Mouse (Mus musculus) heart, adult 11 months (tissue): Measurements from ENCODE around the gene Nmnat3.

Experiments
- DNase-seq: peaks from one replicate; pipeline ENCODE4 v3.0.0; 2022

Nmnat3 gene

DNA sequence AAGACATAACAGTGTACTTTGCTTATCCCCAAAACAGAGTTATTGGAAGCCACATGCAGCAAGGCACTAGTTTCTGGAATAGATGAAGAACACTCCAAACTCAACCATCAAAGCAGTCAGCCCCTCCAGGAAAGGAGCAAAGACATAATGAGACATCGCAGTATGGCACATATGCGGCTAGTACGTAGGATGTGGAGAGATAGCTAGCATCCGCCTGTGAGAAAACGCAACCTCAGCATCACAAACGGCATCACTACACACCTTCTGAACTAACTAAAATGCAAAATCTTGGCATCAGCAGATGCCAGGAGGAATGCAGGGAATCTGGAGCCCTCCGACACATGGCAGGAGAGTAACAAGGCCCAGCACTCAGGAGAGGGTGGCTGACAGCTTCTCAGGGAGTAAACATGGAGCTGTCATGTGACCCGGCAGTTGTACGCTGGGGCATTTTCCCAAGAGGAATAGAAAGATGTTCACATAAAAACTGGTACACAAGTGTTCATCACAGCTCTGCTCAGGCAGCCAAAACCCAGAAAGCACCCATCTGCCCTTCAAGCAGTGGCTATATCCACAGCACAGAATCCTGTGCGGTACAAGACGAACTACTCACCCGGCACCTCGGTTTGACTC is 80.2 kb downstream of the Nmnat3 start:
- peak; percentile 69 for DNase-seq

GRCm38 (mm10) chr9:98369707-98370106 is 82.5 kb downstream of the Nmnat3 start:
- DNase-seq = peak; percentile 63

- peak; percentile 75 for DNase-seq
Observed at GRCm38 (mm10) chr9:98373358-98373757, 86.1 kb downstream of the Nmnat3 start.

DNA sequence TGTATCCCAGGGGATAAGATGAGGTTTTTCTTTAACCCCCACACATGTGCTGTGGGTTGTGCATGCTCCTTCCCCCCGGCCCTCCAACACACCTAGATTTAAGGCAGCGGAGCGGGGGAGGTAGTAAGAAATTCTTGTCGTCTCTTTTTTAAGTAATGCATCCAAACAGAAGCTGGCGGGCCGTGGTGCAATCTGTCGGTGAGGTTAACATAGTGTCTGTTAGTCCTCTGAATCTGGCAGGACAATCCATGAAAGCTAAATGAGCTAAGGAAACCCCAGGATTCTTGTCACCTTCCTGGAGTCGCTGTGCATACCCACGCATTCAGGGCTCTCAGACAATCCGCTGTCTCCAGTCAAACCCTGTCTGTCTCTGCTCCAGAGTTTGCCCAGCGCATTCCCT is 87.7 kb downstream of the Nmnat3 start:
- DNase-seq = peak; percentile 73

- peak; percentile 65 for DNase-seq
Observed at GRCm38 (mm10) chr9:98375329-98376170, 88.3 kb downstream of the Nmnat3 start.

DNA sequence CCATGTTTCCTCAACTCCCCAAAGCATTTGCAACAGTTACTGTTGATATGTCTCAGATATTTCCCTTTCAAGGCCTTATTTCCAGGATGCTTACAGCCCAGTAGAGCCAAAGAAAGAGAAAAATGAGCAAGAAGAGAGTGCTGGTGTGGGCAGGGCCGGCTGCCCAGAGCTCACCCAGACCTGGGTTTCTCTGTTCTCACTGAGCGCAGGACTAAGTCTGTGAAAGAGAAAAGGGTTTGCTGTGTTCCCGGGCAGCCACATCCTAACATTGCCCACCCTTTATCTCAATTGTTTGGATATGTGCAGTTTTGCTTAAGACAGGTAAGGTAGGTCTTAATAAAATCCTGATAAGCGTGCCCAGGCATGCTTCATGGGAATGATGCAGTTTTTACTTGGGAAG is 92.5 kb downstream of the Nmnat3 start:
- DNase-seq = peak; percentile 66

GRCm38 (mm10) chr9:98380593-98380992 is 93.4 kb downstream of the Nmnat3 start:
- peak; percentile 64 for DNase-seq

GRCm38 (mm10) chr9:98387741-98388632 is 100.8 kb downstream of the Nmnat3 start:
- DNase-seq = peak; percentile 93

- no peak for DNase-seq
Observed at GRCm38 (mm10) chr9:98388633-98388965, 101.4 kb downstream of the Nmnat3 start.

GRCm38 (mm10) chr9:98393496-98393895 is 106.3 kb downstream of the Nmnat3 start:
- peak; percentile 61 for DNase-seq

- no peak for DNase-seq
Observed at GRCm38 (mm10) chr9:98397211-98397610, 110.0 kb downstream of the Nmnat3 start.

DNA sequence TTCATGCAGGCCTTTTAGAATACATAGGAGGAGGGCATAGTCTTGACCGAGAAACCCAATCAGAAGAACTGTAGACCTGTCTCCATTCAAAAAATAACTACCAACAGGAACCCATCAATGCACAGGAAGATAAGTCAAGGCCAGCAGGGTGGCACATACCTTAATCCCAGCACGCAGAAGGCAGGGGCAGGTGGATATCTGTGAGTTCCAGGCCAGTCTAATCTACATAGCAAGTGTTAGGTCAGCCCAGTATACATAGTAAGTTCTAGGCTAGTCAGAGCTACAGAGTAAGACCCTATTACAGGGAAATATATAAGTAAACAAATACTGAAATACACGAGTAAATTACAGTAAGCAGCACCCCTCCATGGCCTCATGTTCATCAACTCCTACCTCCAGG is 110.6 kb downstream of the Nmnat3 start:
- DNase-seq = peak; percentile 74

GRCm38 (mm10) chr9:98400185-98400894 is 113.1 kb downstream of the Nmnat3 start:
- DNase-seq = peak; percentile 83

- no peak for DNase-seq
Observed at GRCm38 (mm10) chr9:98401611-98402010, 114.4 kb downstream of the Nmnat3 start.

DNA sequence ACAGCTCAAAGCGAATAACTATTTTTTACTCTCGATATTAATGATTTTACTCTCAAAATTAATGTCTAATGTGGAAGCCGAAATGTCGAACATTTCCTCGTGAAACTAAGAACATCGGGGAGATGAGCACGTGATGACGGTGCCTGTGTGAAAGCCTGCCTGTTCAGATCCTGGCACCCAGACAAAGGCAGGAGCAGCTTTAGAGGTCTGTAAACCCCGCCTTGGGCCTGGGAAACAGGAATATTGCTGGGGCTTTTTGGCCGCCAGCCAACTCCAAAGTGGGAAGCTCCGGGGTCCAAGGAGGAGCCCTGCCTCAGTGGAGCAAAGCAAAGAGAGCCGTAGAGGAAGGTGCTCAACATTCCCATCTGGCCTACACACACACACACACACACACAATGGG is 120.5 kb downstream of the Nmnat3 start:
- peak; percentile 83 for DNase-seq

GRCm38 (mm10) chr9:98409137-98409536 is 121.9 kb downstream of the Nmnat3 start:
- no peak for DNase-seq

DNA sequence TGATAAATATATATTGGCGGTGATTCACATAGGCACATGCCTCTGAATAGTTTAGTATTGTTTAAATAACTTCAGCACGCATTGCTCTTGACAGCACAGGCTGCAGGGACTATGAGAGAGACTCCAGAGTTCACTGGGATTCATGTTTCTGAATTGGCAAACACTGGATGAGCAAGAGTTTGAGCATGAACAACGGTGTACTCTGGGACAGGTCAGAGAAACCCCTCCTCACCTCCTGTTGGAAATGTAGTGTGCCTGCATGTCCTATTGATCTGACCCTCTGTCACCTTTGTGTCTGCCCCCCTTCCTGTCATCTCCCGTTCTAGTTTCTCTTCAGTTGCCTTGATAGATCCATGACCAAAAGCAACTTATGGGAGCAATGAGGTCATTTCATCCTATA is 128.2 kb downstream of the Nmnat3 start:
- peak; percentile 55 for DNase-seq

DNA sequence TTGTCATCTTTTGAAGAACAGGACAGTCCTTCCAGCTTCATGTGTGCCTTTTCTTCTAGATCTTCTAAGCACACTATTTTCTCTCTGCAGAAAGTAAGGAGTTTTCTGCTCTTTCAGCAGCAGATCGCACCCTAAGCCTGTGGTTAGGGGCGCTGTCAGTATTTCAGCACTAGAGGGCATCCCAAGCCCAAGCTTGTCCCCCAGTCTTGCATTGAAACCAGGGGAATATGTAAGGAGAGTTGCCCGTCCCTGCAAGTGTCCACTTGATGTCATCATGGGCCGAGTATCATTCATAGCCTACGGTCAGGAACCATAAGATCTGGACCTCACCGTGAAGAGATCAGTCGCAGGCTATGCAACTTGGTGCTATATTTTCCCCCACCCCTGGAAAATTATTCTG is 130.7 kb downstream of the Nmnat3 start:
- DNase-seq = no peak

DNA sequence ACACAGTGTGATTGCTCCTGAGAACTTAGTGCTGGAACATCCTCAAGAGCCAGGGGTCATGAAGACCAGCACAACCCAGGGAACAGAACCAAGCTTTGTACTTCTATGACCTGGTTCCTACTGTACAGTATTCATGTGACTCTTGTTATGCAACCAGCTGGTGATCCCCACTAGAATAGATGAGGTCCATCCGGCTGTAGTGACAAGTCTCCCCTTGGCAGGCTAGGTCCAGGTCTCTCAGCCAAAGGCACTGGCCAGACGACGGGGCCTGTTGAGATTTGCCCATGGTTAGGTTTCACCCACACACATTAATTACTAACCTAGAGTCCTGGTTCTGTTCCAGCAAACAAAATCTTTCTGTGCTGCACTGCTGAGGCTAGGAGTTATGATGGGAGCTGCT is 131.1 kb downstream of the Nmnat3 start:
- DNase-seq = no peak

DNA sequence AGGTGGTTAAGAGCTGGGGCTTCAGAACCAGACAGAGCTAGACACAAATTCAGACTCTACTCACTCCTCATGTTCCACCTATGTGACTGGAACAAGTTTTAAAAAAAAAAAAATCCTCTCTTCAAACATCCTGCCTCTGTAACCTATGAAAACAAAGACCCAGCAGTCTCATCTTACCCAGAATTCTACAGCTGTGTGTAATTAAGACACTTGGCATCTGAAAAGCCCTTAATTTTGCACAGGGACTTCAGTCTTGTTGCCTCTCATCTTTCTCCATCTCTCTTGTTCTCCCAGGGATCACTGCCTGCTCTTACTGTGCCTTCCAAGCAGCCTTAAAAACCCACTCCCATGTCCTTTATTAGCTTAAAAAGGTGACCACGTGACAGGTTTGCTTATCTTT is 133.4 kb downstream of the Nmnat3 start:
- DNase-seq = no peak

DNA sequence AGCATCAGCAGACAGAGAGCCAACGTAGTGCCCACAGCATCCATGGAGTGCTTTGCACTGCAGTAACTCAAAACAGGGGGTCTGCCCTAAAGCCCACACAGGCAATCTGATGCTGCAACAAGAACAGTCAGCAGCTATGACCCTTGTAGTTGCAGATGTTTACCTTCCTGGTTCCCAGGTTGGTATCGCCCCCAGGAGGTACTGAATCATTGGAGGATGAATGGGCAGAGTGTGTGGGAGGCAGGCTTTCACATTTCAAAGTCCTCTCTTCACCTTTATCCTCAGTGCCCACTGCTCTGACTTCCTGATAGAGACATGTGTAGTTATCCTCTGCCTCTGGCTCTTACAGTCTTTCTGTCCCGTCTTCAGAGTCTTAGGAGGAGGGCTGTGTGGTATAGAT is 134.7 kb downstream of the Nmnat3 start:
- DNase-seq = no peak

DNA sequence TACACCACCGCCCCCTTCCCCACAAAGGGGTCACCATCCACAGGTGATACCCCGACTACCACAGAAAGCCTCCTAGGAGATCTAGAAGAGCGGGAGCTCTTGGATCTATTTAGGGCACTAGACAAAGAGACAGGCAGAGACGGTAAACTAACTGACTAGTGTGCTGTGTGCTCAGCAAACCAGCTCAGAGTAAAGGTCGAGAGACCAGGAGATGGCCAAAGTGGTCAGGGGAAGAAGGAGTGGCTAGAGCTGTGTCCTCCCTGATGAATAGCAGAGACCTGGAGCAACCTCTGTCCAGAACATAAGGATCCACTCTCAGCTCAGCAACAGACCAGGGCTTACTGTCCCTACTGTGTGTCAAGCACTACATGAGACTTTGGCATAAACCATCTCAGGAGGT is 135.4 kb downstream of the Nmnat3 start, which contains the start of gene Rbp1:
Gene Rbp1 (plus strand): TSS at position 306 of the 400 bp plus-strand sequence.
- DNase-seq = no peak

DNA sequence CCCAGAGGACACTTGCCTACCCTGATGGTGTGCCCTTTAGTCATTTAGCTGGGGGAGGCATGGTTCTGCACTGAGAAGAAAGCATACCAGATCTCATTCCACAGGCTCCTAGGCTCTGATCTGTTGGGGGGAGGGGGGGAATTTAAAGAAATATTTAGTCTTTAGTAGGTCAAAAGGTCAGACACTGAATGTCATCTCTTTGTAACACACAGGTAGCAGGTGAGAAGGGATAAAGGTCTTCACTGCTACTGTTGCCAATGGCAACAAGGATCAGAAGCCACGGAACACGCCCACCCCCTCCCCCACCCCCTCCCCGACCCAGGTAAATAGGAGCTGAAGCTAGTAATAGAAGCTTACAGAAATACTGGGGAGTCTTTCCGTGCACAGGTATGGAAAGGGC is 136.5 kb downstream of the Nmnat3 start:
- DNase-seq = no peak
